Mouse (Mus musculus) gastrocnemius, postnatal 25 days (tissue): ENCODE results near the gene B4galt4. TPM values are rescaled to one million over a fixed set of nuclear protein-coding genes. Genes with fewer than 3 reads are reported as not detected.
"Not testable (repeated sequence)": the region's sequence is repeated elsewhere in the genome, so short reads cannot be mapped to it uniquely, and the experiment has no call there.

Experiments used
- DNase-seq: peaks from one replicate; pipeline ENCODE4 v3.0.0; 2022
- total RNA-seq, 2 experiments: library from RNA; stranded (reverse); gene quantifications; 1 replicate in 1 of 2; 2 replicates in 1 of 2; pipeline ENCODE4 v1.2.3; 2021

Gene B4galt4
- total RNA-seq, 2 experiments from 2014 or later = 4.0 to 4.4 TPM

DNA sequence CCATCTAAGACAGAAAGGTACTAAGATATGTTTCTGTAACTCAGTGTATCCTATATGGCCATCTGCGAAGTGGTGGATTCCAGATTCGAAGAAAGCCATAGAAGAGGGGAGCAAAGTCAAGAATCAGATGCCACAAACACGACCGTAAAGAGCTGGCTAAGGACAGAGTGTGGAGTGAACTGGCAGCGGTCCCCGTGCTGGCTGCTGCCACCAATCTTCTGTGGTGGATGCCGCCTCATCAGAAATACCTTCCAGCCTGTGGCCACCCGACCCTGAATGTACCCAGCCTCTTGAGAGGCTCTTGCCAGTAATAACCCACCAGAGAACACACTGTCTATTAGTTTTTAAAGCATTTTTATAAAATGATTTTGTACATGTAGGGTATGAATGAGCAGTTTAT is 26.3 kb downstream of the B4galt4 start:
- no peak for DNase-seq

DNA sequence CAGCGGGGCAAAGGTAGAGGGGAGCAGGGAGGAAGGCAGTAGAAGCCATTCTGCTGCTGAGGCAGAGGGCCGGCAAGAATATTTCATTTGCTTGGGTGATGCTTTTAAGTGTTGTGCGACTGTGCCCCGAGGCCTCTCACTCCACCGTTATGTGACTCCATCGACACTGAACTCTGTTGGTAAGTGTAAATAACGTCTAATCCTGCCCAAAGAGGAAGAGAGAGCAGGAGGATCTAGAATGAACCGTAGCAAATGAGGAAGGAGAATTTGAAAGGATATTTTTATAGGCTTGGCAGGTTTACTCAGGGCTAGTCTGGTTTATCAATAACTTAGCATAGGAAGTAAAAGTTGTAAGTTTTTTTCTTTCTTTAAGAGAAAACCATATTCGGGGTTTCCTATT is 27.5 kb downstream of the B4galt4 start:
- DNase-seq = no peak

GRCm38 (mm10) chr16:38771145-38771544 is 29.1 kb downstream of the B4galt4 start:
- DNase-seq = no peak

DNA sequence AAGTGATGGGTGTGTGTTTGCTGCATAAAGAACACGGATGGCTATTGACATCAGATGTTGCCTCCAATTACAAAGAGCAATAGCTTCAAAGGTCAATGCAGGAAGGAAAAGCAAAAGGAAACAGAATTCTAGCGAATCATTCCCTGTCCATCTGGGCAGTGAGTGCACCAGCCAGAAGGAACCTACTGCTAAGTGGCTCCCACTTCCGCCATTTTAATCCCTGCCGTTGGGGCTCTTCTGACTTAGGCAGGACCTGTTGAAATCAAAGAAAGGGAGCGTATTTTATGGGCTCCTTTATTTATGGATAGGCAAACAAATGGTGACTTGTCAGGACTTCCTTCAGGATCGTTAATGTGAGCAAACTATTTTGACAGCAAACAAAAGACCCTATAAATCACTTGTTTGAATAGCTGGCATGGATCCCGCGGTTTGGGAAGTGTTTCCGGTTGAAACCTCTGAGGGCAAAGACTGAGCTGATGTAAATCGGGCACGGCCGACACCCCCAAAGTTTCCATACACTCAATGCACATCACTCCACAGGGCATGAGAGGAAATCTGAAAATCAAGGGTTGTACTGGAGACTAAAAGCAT is 30.9 kb downstream of the B4galt4 start:
- no peak for DNase-seq

- DNase-seq = no peak
Measured at GRCm38 (mm10) chr16:38774964-38775746, 33.1 kb downstream of the B4galt4 start.

- DNase-seq = no peak
Measured at GRCm38 (mm10) chr16:38776342-38776741, 34.3 kb downstream of the B4galt4 start.

DNA sequence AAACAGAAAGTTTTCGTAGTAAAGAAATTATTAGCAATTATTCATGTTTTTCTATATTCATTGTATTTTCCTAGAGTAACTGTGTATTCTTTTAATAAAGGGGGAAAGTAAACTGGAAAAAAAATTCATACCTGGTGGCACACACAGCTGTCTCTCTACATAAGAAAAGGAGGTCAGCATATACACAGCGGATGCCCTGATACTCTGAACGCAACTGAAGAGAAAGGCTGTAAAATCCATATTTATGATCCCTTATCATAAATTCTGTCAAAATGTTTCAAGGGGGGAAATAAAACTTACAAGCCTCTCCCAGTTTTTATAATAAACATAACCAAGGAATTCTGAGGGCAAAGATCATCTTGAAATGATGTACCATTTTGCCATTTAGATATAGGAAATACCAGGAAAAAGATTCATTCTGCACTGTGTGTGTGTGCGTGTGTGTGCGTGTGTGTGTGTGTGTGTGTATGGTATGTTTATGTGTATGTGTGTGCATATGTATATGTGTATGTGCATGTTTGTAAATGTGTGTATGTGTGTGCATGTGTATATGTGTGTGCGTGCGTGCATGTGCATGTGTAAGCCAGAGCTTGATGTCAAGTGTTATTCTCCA is 39.0 kb downstream of the B4galt4 start:
- no peak for DNase-seq

DNA sequence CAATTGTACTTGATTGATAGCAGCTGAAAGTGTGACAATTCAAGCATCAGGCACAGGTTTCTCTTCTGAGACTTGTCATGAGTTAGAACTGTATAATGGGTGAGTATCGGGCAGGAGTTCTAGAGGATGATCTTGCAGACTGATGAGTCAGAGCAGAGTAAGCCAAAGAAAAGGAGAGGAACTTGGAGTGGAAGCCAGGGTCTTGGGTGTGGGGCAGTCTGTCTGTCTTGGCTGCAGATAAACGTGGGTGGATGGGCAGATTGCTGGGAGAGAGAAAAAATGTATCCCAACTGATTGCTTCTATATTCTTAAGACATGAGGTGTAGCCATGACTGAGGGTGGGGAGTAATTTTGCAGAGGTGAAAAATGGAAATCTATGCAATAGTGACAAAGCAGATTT is 39.9 kb downstream of the B4galt4 start:
- no peak for DNase-seq

DNA sequence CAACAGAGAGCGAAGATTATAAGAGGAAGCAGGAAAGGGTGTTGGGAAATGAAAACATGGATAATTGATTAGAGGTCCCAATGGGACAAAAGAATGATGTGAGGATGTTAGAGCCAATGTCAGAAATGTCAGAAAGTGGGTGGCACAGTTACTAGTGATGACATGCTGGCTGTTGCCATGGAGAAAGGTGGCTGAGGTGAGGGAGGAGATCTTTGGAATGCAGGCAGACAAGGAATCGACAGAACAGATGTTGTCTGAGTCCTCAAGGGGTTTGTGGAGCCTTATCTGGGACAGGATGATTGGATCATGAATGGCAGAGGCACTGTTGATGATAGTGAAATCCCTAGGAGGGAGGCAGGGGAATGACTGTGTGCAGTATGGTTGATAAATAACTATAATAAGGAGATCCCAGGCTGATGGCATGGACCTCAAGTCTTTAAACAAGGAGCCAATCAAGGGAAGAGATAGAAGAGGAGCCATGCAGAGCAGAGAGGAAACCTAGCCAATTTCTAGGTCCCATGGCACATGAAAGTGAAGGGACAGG is 40.5 kb downstream of the B4galt4 start:
- no peak for DNase-seq

DNA sequence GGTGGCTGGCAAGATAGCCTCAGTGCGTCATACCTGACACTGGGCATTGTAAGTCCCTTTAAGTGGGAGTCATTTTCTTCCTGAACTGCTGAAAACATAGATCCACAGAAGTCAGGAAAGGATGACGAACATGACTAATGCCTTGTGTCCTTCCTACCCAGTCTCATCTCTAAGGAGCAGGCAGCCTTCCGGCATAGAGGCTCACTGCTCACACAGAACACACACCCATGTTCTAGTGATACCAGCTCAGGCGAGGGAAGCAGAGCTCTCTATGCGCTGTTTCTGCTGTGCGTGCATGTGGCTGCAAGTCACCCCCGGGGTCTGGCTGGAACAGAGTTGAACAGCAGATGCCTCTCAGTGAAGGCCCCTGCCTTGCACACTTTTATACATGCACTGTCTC is 43.2 kb downstream of the B4galt4 start:
- DNase-seq = no peak

DNA sequence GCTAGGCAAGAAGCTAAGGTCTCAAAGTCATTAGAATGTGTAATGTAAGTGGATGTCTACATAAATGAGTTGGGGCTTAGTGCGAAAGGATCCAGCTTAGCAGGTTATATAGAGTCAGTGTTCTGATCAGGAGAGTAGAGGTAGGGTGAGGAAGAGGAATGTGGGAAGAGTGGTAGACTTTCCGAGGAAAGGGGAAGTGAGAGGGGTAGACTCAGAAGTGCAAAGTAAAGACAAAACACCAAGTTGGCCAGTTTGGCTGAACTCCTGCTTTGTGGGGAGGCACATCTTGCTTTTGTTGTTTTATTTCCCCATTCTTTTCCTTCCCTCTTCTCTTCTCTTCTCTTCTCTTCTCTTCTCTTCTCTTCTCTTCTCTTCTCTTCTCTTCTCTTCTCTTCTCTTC is 47.0 kb downstream of the B4galt4 start:
- DNase-seq = no peak

DNA sequence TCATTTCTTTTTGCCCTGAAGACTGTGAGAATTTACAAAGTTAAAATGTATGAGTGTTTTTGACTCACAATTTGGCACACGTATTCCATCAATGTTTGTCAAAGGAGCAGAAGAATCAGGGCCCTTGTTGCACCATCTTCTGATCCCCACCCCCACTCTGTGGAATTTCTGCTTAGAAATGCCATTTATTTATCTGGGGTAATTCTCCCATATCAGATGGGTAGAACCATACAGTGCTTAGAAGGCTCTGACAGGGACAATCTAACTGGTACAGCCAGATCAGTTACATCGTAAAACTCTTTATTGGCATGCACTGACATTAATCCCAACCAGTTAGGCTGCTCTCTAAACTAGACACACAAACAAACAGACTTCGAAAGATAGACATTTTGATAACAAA is 47.9 kb downstream of the B4galt4 start:
- no peak for DNase-seq

- DNase-seq = no peak
Measured at GRCm38 (mm10) chr16:38793120-38793519, 51.1 kb downstream of the B4galt4 start.

- no peak for DNase-seq
Measured at GRCm38 (mm10) chr16:38798957-38799450, 56.9 kb downstream of the B4galt4 start.

DNA sequence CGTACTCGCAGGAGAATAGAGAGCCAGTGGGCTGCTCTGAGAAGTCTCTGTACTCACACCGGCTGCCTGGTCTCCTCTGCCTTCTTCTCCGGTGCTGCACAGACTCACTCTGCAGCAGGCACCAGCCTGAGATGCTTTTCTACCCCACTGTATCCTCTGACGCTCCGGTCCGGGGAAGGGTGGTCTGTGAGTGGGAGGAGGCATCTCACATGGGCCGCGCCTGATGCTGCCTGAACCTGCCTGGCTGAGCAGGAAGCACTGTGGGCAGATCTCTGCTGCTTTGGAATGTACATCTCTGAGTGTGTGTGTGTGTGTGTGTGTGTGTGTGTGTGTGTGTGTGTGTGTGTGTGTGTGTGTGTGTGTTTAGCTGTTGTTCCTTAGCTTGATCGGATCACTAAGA is 58.0 kb downstream of the B4galt4 start, which contains the start of gene Upk1b:
Gene Upk1b, minus strand, starts transcription at position 238 of the 400 bp plus-strand sequence.
- no peak for DNase-seq

DNA sequence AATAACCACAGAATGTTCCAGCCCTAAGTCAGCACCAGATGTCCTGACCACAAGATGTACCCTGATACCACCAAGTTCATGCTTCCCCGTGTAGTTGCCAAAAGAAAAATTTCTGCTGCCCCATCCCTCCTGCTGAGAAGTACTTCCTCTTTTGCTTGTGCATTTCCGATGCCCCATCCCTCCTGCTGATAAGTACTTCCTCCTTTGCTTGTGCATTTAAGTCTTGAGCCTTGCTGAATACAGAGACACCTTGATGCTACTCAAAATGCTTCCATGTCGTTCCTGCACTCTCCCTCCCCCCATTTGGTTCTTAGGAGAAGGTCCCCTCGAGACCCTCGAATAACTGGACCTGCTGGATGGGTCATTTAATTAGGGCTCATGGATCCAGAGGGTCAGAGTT is 65.7 kb downstream of the B4galt4 start:
- DNase-seq = not testable (repeated sequence)

DNA sequence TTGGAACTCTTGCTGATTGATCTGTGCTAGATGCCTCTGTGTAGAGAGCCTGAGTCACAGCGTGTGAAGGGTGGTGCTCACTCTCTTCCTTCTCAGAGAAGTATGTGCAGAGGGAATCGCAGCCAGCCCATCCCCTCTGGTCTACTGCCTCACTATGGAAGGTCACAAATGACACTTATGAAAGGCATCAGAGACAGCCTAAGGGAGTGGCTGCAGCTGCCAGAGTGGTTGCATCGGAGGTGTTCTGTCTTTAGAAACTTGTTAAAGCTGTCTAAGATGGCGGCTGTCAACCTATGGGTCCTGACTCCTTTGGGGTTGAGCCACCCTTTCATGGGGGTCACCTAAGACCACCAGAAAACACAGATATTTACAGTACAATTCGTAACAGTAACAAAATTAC is 68.1 kb downstream of the B4galt4 start:
- DNase-seq = no peak

- DNase-seq = peak; percentile 23
Measured at GRCm38 (mm10) chr16:38812521-38812920, 70.5 kb downstream of the B4galt4 start.

Other genes starting within 250 kb of the B4galt4 start
- gene Timmdc1, start 219.6 kb upstream of the B4galt4 start, total RNA-seq = 10 to 100 TPM; 48.4 to 52.2 TPM
- gene Poglut1, start 192.0 kb upstream of the B4galt4 start, total RNA-seq = 1 to 10 TPM; 6.2 to 8.1 TPM
- gene Tmem39a, start 183.6 kb upstream of the B4galt4 start, total RNA-seq = 10 to 100 TPM; 17.1 to 18.8 TPM
- 10 to 100 TPM; 11.9 to 14.7 TPM for gene Arhgap31, start 29.0 kb upstream of the B4galt4 start, total RNA-seq
- gene Upk1b, start 58.1 kb downstream of the B4galt4 start, total RNA-seq = not detected
- gene 4930435E12Rik, start 86.5 kb downstream of the B4galt4 start, total RNA-seq = not detected
- gene Igsf11, start 150.4 kb downstream of the B4galt4 start, total RNA-seq = under 1 TPM; 0.21 to 0.43 TPM